Mouse (Mus musculus) right cerebral cortex, postnatal 14 days (tissue): ENCODE measurements around the gene Far2.
"Not testable (repeated sequence)": the region's sequence is repeated elsewhere in the genome, so short reads cannot be mapped to it uniquely, and the experiment has no call there.

Source experiments
- DNase-seq: peaks from one replicate; pipeline ENCODE4 v3.0.0; 2022

The Far2 gene

GRCm38 (mm10) chr6:148117696-148118095 lies 70.6 kb downstream of the Far2 start:
- DNase-seq, result no peak

- no peak for DNase-seq
Observed at GRCm38 (mm10) chr6:148120703-148121102, 73.6 kb downstream of the Far2 start.

- DNase-seq, result not testable (repeated sequence)
Observed at GRCm38 (mm10) chr6:148126851-148127250, 79.8 kb downstream of the Far2 start.

- DNase-seq, result no peak
Observed at GRCm38 (mm10) chr6:148132314-148132713, 85.3 kb downstream of the Far2 start.

GRCm38 (mm10) chr6:148133536-148133935 lies 86.5 kb downstream of the Far2 start:
- no peak for DNase-seq

GRCm38 (mm10) chr6:148135769-148136382 lies 88.8 kb downstream of the Far2 start:
- peak; percentile 81 for DNase-seq

- DNase-seq, result no peak
Observed at GRCm38 (mm10) chr6:148139288-148139995, 92.4 kb downstream of the Far2 start.

- no peak for DNase-seq
Observed at GRCm38 (mm10) chr6:148141874-148142273, 94.8 kb downstream of the Far2 start.

GRCm38 (mm10) chr6:148142421-148142820 lies 95.4 kb downstream of the Far2 start:
- no peak for DNase-seq

- not testable (repeated sequence) for DNase-seq
Observed at GRCm38 (mm10) chr6:148152305-148152704, 105.2 kb downstream of the Far2 start.

GRCm38 (mm10) chr6:148172904-148173303 lies 125.8 kb downstream of the Far2 start:
- DNase-seq, result no peak

GRCm38 (mm10) chr6:148185694-148186093 lies 138.6 kb downstream of the Far2 start:
- DNase-seq, result no peak

- DNase-seq, result no peak
Observed at GRCm38 (mm10) chr6:148193972-148194701, 147.1 kb downstream of the Far2 start.

GRCm38 (mm10) chr6:148199177-148199576 lies 152.1 kb downstream of the Far2 start:
- DNase-seq, result no peak

GRCm38 (mm10) chr6:148199729-148200128 lies 152.7 kb downstream of the Far2 start:
- DNase-seq, result no peak

GRCm38 (mm10) chr6:148205134-148205533 lies 158.1 kb downstream of the Far2 start:
- DNase-seq, result no peak

- DNase-seq, result no peak
Observed at GRCm38 (mm10) chr6:148207522-148207921, 160.5 kb downstream of the Far2 start.

GRCm38 (mm10) chr6:148211391-148211876 lies 164.4 kb downstream of the Far2 start:
- peak; percentile 33 for DNase-seq

- DNase-seq, result peak; percentile 96
Observed at GRCm38 (mm10) chr6:148211897-148212680, 165.0 kb downstream of the Far2 start, which contains the start of gene Ergic2. Ergic2 (minus strand) TSS chr6:148212374.

- DNase-seq, result peak; percentile 42
Observed at GRCm38 (mm10) chr6:148214765-148215164, 167.7 kb downstream of the Far2 start.

GRCm38 (mm10) chr6:148216752-148217151 lies 169.7 kb downstream of the Far2 start:
- DNase-seq, result no peak

- DNase-seq, result no peak
Observed at GRCm38 (mm10) chr6:148218235-148219076, 171.4 kb downstream of the Far2 start.
